Mouse (Mus musculus) thymus, postnatal 0 days (tissue): ENCODE data around the gene Aptx. TPM values are rescaled to one million over a fixed set of nuclear protein-coding genes. Genes with fewer than 3 reads are reported as not detected.

Source experiments
- DNase-seq: peaks from one replicate; pipeline ENCODE4 v3.0.0-alpha.2; 2015; ENCODE audit warnings: low spot score
- polyA plus RNA-seq: library from polyadenylated mRNA; unstranded; fragments of >200 nt; fragmentation: Nextera tagmentation; extraction: Ambion mirVana; gene quantifications from 2 replicates; pipeline ENCODE4 v1.2.1, GENCODE M21; 2015

The Aptx gene
- 35.3 and 42.1 TPM in 2 replicates for polyA plus RNA-seq

GRCm38 (mm10) chr4:40702797-40703709 is at the start of gene Aptx:
TSS of gene Aptx (minus strand) at chr4:40703194.
- DNase-seq, result peak; percentile 97

- DNase-seq, result no peak
Measured at GRCm38 (mm10) chr4:40735351-40735750, 32.4 kb upstream of the Aptx start.

- DNase-seq, result no peak
Measured at GRCm38 (mm10) chr4:40731262-40731661, 28.3 kb upstream of the Aptx start.

GRCm38 (mm10) chr4:40727247-40727646 is 24.3 kb upstream of the Aptx start:
- peak; percentile 23 for DNase-seq

- DNase-seq, result no peak
Measured at GRCm38 (mm10) chr4:40725554-40725953, 22.6 kb upstream of the Aptx start.

GRCm38 (mm10) chr4:40725141-40725540 is 22.1 kb upstream of the Aptx start:
- no peak for DNase-seq

GRCm38 (mm10) chr4:40722687-40723460 is 19.9 kb upstream of the Aptx start:
- peak; percentile 84 for DNase-seq

DNA sequence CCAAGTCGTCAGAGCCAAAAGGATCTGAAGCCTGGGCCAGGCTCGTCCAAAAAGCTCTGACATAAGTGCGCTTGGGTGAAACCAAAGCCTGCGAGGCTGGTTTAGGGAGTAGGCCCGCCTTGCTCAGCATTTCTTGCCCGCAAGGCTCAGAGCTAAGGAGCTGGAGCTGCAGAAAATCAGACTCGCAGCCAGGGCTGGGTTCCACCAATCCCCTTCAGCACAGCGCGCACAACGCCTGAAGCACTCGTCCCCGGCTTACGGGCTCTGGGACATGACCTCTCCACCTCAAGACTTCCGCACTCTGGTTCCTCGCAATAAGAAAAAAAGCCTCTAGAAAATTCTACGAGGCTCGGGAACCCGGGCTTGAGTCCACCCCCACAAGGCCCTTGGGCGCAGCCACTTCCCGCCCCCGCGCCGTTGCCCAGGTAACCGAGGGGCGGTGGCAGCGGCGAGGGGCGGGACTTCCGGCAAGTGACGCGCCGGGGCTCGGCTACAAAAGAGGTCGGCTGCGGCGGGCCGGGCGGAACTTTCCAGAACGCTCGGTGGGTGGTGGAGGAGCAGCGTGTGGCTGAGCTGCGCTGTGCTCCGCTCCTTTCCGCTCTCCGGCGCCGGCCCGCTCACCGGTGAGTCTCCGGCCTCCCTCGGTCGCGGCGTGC is 19.1 kb upstream of the Aptx start, which contains the start of gene Dnaja1:
Dnaja1 (plus strand) TSS at position 140 of the 656 bp plus-strand sequence.
- DNase-seq, result peak; percentile 98

DNA sequence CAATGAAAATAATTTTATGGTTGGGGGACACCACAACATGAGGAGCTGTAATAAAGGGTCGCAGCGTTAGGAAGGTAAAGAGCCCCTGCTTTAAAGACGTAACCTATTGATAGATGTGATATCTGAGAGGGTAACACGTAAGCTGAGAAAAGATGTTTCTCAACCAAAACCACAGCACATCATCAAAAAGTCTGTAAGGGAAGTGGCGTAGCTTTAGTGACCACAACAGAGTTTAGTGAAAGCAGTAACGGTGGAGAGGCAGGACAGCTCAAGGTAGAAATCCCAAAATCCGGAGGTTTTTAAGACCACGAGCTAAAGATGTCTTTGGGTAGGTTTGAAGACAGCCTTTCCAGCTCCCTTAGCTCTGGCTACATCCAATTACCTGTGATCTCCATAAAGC is 17.9 kb upstream of the Aptx start:
- peak; percentile 80 for DNase-seq

- DNase-seq, result no peak
Measured at GRCm38 (mm10) chr4:40717141-40717540, 14.1 kb upstream of the Aptx start.

DNA sequence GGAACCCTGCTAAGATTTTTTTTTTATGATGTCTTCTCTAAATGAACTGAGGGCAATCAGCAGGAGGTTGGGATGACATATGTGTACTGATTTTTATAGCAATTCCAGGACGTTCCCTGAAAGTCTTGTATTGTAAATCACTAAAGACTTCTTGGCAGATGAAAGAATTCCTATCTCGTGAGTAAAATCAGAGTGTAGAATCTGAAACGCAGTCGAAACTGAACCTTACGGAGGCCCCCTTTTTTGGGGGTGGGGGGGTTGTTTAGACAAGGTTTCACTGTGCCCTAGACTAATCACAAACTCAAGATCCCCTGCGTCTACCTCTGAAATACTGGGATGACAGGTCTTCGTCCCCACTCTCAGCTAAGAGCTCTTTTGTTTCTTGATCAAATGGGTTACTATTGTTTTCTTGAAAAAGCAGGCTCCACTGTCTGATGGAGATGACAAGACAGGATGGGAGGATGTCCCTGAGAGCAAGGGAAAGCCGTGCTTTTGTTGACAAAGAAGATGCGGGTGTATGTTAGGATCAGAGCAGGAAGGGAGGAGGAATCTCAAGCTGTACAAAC is 799 bp upstream of the Aptx start:
- DNase-seq, result no peak

- DNase-seq, result no peak
Measured at GRCm38 (mm10) chr4:40701796-40702195, 1.2 kb downstream of the Aptx start.

- no peak for DNase-seq
Measured at GRCm38 (mm10) chr4:40700216-40700615, 2.8 kb downstream of the Aptx start.

DNA sequence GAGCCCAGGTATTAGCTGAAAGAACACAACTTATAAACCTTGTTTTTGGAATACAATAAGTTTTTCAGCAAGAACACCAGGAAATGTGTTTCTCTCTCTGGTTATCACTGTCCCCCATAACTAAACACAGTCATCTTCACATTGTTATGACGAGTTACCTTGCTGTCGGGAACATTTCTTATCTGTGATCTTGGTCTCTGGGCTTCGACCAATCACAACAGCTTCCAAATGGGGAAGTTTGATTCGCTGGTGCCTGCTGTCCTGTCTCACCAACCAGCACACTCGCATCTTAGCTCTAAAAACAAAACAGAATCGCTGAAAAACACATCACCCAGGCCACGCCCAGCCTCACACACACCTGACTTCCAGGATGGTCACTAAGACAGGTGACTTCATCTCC is 5.9 kb downstream of the Aptx start:
- DNase-seq, result no peak

DNA sequence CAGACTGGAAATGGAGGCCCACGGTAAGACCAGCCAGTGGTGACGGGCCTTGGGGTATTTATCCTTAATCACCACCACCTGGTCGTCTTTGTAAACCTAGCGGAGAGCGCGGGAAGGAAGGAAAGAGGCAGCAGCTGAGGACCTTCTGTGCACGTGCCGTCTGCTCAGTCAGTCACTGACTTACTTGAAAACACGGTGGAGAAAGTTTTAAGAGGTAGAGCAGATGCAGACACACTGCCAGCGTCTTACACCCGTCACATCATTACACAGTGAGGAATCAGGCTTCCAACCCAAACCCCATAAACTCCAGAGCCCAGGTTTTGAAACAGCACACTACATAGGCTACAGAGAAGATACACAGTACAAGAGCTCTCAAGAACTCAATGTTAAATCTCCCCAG is 11.9 kb downstream of the Aptx start:
- DNase-seq, result no peak

- DNase-seq, result no peak
Measured at GRCm38 (mm10) chr4:40683306-40683705, 19.7 kb downstream of the Aptx start.

DNA sequence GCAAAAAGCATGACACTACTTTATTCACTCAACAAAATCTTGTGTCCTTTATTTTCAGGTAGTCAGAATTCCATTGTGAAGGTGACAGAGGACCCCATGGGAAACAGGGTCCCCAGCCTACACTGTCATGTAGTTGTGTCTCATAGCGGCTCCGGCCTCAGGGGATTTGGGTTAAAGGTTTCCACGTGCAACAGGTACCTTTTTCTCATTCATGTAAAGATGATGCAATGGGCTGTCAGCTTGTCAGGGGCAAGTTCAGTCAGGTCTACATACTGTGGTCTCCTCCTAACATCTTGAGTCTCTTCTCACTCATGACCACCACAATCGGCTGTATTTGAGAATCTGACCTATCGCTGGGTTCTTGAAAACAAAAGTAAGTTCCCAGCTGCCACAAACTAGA is 20.6 kb downstream of the Aptx start:
- DNase-seq, result no peak

DNA sequence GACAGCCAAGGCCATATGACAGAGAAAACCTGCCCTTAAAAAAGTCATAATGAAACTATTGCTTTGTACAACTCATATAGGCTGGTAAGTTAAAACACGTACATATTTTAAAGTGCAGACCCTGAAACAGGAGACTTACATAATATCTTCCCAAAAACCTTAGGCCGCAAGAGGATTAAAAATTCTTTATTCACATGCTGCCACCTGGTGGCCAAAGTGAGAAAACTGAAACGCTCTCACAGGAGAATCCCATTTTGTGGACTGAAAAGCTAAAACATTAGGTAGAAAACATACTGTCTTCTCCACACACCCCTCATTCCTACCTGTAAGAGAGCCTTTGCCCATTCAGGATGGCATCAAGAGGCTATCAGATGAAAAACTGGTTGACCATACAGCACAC is 21.1 kb downstream of the Aptx start:
- DNase-seq, result peak; percentile 48

DNA sequence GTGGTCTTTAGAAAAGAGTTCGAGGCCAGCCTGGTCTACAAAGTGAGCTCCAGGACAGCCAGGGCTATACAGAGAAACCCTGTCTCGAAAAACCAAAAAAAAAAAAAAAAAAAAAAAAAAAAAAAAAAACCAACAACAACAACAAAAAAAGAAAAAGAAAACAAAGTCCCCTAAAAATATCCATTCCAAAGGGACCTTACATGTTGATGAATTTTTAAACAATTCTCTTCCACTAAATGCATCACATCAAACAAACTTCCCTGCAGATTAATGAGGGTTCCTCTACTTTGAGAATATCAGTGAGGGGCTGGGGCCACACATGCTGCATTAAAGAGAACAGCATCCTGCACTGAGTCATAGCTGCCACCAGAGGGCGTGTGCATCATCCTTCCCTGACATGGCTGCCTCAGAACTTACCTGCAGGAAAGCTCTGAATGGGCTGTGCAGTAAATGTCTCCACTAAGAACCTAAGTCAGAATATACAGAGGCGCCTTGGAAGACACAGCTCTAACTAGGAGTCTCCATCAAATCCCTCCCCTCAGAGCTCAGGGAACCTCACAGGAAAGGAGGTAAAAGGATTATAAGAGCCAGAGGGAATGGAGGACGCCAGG is 22.6 kb downstream of the Aptx start:
- peak; percentile 76 for DNase-seq

DNA sequence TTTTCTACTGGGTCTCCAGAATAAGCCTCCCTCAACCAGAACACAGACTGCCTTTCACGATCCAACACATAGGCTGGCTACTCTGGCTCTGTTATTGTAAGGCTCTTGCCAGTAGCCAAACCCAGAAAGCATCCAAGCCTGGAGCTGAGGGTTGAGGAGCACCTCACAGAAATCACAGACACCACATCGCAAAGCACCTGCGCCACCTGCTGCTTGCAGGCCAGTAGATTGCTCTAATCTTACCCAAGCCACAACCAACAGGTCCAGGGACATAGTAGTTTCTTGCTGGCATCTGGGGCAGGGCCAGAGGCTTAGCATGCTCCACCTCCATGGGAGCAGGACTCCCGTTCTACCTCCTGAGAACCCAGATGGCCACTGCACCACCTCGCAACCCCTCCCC is 25.9 kb downstream of the Aptx start:
- no peak for DNase-seq

DNA sequence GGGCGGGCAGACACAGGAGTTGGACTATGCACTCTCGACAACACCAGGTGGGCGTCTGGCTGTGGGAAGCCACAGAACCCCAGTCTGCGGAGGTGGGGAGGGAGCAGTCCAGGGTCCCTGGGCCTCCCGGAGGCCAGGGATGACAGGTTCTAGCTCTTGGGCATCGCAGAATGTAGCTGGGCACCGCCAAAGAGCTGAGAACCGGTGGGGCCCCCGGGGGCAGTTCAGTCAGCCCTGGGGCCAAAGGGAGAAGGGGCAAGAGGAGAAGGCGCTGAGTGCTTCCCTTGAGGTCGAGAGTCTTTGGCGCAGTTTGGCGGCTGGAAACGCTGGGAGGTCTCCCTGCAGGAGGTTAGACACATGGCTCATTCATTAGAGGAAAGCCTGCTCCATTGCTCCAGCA is 26.7 kb downstream of the Aptx start:
- DNase-seq, result no peak
